Mouse (Mus musculus) ovary, postnatal 36 days (tissue): ENCODE data around the gene Irf4.

Experiments
- DNase-seq: peaks from one replicate; pipeline ENCODE4 v3.0.0; 2022; ENCODE audit warnings: low spot score, mixed read lengths

The Irf4 gene

GRCm38 (mm10) chr13:30802336-30802955, 53.4 kb downstream of the Irf4 start:
- DNase-seq = no peak

- DNase-seq = no peak
Observed at GRCm38 (mm10) chr13:30809240-30809639, 60.2 kb downstream of the Irf4 start.

DNA sequence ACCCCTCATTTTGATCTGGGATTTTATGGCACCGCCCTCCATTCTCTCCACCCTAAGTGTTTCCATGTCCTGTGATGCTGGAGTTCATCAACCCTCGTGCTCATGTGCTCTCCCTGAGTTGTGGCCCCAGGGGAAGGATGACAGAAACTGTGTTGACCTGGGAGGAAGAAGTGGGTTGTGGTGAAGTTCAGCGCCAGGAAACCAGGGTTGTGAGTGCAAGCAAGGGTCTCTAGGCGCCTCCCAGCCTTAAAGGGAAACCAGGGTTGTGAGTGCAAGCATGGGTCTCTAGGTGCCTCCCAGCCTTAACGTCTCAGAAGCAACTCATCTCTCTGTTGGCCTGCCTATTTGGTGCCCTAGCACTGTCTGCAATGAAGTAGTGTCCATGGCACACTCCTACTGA, 64.4 kb downstream of the Irf4 start:
- no peak for DNase-seq

DNA sequence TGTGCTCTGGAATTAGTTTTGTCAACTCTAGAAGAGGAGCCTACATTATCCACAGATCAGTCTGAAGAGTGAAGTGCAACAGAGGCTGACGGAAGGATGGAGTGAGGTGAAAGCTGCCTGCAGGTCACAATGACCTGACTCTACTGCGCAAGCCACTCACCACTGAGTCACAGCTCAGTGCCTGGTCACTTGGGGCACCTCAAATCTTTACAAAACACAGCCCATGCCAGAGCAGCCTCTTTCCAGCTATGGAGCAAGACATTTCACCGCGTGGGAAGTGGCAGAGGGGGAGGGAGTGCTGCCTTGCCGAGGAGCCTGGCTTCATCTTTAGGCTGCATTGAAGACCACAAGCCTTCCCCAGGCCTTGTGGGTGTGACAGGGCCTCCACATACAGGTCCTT, 65.2 kb downstream of the Irf4 start:
- no peak for DNase-seq
